In the genomic region with DNA sequence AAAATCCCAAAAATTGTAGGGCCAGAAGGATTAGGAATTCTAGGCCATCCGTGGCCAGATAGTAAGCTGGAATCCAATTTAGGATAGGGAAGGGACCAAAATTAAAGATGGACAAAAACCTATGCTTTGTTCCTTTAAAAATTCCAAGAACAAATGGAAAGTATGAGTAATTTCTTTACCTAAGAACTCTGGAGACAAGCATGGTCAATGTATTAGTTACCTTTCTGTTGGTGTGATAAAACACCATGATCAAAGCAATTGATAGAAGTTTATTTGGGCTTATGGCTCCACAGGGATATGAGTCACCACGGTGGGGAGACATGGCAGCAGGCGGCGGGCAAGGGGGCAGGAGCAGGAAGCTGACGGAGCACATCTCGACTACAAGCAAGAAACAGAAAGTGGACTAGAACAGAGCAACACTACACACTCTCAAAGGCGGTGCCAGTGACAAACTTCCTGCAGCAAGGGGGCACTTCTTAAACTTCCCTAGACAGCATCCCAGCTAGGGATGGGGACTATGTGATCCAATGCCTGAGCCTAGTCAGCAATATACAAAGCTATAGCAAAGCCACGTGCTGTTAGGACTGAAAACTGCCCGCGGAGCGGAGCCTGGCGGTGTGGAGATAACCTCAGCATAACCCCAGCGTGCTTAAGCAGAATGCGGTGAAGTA, we compare ENCODE assay signal across 8 mouse cellular contexts. TPM values are rescaled to one million over a fixed set of nuclear protein-coding genes. Genes with fewer than 3 reads are reported as not detected.
A peak's percentile ranks its signal among the peaks of the same experiment; 100 is the strongest.
DNase-seq lines count a peak whose midpoint lies in the region; ATAC-seq and TF ChIP-seq lines count a peak whose summit lies in the region.

No protein-coding gene starts in this region.

- TF ChIP-seq CTCF in intestine, postnatal 0 days (IDR thresholded peaks at IDR 0.05; ENCODE audit: low read depth): no peak
- TF ChIP-seq CTCF in left cerebral cortex, adult 2 months (IDR thresholded peaks at IDR 0.05): no peak

- no peak overlapping the region for H3K9ac ChIP-seq in intestine, postnatal 0 days (ENCODE audit: low read depth, low read length)
- H3K9ac ChIP-seq in midbrain, embryonic 13.5 days (replicated peaks): no peak overlapping the region

- DNase-seq in embryo, embryonic 10.5 days (ENCODE audit: low spot score): peak; percentile 19
- no peak for DNase-seq in embryo, embryonic 10 days (ENCODE audit: low spot score)
- DNase-seq in natural killer cell, adult 2 months (ENCODE audit: low spot score in 2 of 2): peak; percentile 70 to 75
- no peak for DNase-seq in urinary bladder, postnatal 25 days (ENCODE audit: low spot score)
- DNase-seq in left cerebral cortex, adult 2 months (ENCODE audit: extremely low spot score in 1 of 2, low spot score in 2 of 2): no peak

- H3K9me3 ChIP-seq in intestine, postnatal 0 days (ENCODE audit: control insufficient read depth): no peaks in the 10 kb centered on the region
- H3K9me3 ChIP-seq in midbrain, embryonic 13.5 days: no peaks in the 10 kb centered on the region

- no peak overlapping the region for H3K27ac ChIP-seq in intestine, postnatal 0 days (ENCODE audit: low read depth, low read length)
- no peak overlapping the region for H3K27ac ChIP-seq in midbrain, embryonic 13.5 days
- no peak overlapping the region for H3K27ac ChIP-seq in left cerebral cortex, adult 2 months

- H3K4me2 ChIP-seq in intestine, postnatal 0 days (replicated peaks; ENCODE audit: low read depth): peak overlapping the region; percentile 45
- no peak overlapping the region for H3K4me2 ChIP-seq in midbrain, embryonic 13.5 days (replicated peaks)

- intact Hi-C loops in left cerebral cortex, adult 2 months (cut with DNase I): loop anchor here (2.0 kb wide), 1 partner anchor 26 kb away; a partner anchor contains a TSS

- 0 out of 2 replicates have a peak overlapping the region, but pooled peaks have one; percentile 3 for H3K4me3 ChIP-seq in intestine, postnatal 0 days (ENCODE audit: low read depth, low read length)
- H3K4me3 ChIP-seq in midbrain, embryonic 13.5 days (replicated peaks): no peak overlapping the region
- no peak overlapping the region for H3K4me3 ChIP-seq in left cerebral cortex, adult 2 months

- 50% methylated on average over 14 of the region's 14 CpGs for WGBS in intestine, postnatal 0 days
- WGBS in midbrain, embryonic 13.5 days: 82% methylated on average over 14 of the region's 14 CpGs

- peak; percentile 94 for ATAC-seq in activated CD4-positive, CD25-positive, alpha-beta regulatory T cell, adult 4 months
- ATAC-seq in intestine, postnatal 0 days: peak; percentile 28; the same call in 1 of the 2 replicates
- ATAC-seq in midbrain, embryonic 13.5 days: no peak

- H3K36me3 ChIP-seq in intestine, postnatal 0 days (ENCODE audit: control insufficient read depth, insufficient read depth): no peaks in the 10 kb centered on the region
- no peaks in the 10 kb centered on the region for H3K36me3 ChIP-seq in midbrain, embryonic 13.5 days

- H3K27me3 ChIP-seq in intestine, postnatal 0 days (replicated peaks; ENCODE audit: control insufficient read depth, insufficient read depth, low read length): no peaks in the 10 kb centered on the region
- no peaks in the 10 kb centered on the region for H3K27me3 ChIP-seq in midbrain, embryonic 13.5 days

- H3K4me1 ChIP-seq in intestine, postnatal 0 days (replicated peaks; ENCODE audit: control insufficient read depth, insufficient read depth, low read length): no peaks in the 10 kb centered on the region
- H3K4me1 ChIP-seq in midbrain, embryonic 13.5 days (replicated peaks): no peaks in the 10 kb centered on the region; the same call in 1 of the 2 replicates

RNA-seq across cellular contexts. Expression of a gene that starts 26.2 kb away (rescaled TPM):
- polyA plus RNA-seq in activated CD4-positive, CD25-positive, alpha-beta regulatory T cell, adult 4 months (2017; shearing (Covaris generic)): 10 to 100 TPM; 61.9 to 92.8 TPM
- 11.7 and 11.8 TPM in 2 replicates for polyA plus RNA-seq in intestine, postnatal 0 days (2015; fragmentation: Nextera tagmentation; extraction: Ambion mirVana)
- 36.0 and 38.7 TPM in 2 replicates for polyA plus RNA-seq in midbrain, embryonic 13.5 days (2015; fragmentation: Nextera tagmentation; extraction: Ambion mirVana)
- total RNA-seq in left cerebral cortex, adult 2 months (2021): 10 to 100 TPM; 27.1 to 31.7 TPM

Comparison
In these comparisons a context has a peak if more than half of its experiments do, and no peak if none do; other contexts are left out.
1. DNase-seq: peak in embryo, embryonic 10.5 days (single experiment) and natural killer cell, adult 2 months (2 of 2); none in embryo, embryonic 10 days (single experiment), urinary bladder, postnatal 25 days (single experiment) and left cerebral cortex, adult 2 months (0 of 2).